Mouse (Mus musculus) layer of hippocampus, postnatal 25 days (tissue): ENCODE results near the gene Ehd1. TPM values are rescaled to one million over a fixed set of nuclear protein-coding genes. Genes with fewer than 3 reads are reported as not detected.
"Not testable (repeated sequence)": the region's sequence is repeated elsewhere in the genome, so short reads cannot be mapped to it uniquely, and the experiment has no call there.

Source experiments
- DNase-seq, 2 experiments: peaks; one replicate each; pipeline ENCODE4 v3.0.0; 2022; ENCODE audit warnings: mixed read lengths in 2 of 2, low spot score in 1 of 2; ENCODE audit errors: extremely low spot score in 1 of 2
- total RNA-seq, 2 experiments: library from RNA; stranded (reverse); gene quantifications; 2 replicates each; pipeline ENCODE4 v1.2.3; 2021

Gene Ehd1
- total RNA-seq, 2 experiments from 2014 or later, result 84.9 to 88.6 TPM

DNA sequence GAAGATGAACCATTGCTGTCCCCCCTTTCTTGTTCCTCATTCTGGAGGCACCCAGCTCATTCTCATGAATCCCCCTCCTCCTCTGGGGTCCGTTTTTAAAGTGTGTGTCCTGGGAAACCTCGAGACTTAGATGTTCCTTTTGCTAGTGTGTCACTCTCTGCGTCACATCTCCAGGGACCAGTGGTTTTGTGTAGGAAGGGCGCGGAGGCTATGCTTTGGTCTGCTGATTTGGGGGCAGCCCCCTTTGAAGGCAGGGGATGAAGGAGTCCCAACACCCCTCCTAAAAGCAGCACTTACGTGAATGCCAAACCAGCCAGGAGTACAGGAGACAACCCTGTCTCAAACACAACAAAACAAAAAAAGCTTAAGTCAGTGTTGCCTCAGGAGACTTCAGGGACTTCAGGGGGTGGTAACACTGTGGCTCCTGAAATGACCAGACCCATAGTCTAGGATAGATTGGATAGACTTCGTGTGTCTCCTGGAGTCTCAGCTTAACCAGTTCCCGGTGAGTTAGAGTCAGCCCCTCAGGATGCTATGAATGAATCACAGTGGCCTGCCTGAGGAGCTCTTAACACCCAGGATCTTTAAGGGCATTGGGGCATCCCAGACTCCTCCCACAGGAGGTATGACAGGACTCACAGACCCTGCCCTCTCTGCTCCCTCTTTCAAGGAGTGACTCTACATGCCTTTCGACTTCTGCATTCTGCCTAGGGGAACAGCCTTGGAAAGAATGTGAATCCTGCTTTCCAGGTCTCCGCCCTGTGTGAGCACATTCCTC lies 1.3 kb downstream of the Ehd1 start:
- DNase-seq, result no peak

DNA sequence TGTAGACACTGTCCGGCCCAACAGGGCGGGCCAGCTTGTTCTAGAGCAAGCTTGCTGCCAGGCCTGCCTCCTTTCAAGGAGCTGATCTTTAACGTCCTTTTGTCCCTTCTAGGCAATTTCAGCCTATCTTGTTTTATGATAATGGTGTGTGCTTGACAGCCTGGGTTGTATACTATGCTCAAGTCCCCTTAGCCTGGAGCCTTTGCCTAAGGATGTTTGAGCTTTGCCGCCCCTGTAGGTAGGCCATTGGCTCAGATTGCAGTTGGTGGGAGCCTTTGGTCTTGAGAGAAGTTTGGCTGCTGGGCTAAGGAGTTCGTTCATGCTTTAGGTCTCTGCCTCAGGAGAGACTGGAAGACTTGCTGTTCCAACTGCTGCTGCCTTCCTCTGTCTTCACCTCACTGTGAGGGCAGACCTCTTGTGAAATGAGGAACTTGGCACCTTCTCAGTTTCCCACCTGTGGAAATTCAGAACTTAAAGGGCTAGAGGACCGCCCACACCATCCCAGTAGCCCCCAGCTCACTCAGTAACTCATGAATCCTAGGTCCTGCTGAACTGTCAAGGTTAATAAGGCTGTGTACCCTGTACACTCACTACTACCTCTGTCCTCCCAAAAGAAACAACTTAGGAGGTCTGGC lies 2.0 kb downstream of the Ehd1 start:
- no peak for DNase-seq

DNA sequence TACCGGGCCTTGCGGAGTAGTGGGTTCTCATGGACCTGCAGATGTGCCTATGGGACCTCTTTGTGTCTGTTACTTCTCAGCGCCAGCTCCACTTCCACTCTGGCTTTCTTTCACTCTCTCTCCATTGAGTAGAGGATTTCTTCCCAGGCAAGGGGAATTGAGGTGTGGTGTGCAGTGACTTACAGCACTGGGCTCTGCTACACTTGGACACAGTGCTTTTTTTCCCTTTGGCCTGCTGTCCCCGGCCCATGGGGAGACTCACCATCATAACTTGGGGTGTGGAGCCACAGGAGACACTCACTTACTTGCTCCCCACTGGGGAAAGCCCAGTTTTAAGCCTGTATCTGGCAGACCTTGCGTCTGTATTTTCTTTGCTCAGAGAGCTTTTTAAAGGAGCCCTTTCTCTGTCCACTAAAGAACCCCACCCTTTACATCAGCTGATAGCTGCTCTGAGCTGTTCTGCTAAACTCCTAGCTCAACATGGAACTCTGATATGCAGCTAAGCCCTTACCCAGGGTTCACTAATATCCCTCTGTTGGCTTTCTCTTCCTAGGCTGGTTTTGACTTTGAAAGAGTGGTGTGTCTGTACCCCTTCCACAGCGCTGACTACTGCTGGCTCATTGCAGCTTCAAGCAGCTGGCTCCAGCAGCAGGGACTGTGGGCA lies 3.1 kb downstream of the Ehd1 start:
- no peak for DNase-seq

GRCm38 (mm10) chr19:6280554-6280953 lies 4.0 kb downstream of the Ehd1 start:
- DNase-seq, result no peak

DNA sequence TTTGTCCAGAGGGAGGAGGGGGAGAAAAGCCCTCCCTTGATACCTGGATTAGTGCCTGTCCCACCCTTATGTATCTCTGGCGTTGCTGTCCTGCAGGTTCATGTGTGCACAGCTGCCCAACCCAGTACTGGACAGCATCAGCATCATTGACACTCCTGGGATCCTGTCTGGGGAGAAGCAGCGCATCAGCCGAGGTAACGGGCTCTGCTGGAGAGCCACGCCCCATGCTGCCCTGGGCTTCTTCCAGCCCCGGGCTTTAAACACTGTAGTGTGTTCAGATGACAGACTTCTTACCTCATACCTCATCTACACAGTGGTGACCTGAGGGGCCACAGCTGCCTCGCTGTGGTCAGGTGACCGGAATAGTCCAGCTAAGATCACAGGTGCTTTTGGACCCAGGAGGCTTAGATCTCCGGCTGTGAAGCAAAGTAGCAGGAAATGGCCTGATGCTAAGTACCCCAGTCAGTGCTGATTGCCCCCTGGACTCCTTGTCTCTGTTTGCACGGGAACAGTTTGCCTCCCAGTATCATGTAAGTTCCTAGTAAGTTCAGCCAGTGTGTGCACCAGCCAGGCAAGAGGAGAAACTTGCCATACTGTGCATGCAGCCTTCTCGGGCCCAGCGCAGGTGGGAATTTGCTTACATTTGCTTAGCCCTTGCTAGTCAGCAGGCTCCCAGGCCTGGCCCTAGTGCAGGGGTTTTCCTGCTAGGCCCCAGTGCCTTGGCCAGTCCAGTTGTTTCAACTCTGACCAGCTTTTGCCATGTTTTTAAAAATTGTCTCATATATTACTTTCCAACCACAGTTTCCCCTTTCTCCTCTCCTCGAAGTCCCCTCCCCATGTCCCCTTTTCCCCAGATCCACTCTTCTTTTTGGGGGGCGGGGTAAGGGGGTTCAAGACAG lies 4.8 kb downstream of the Ehd1 start:
- no peak for DNase-seq

GRCm38 (mm10) chr19:6283001-6283400 lies 6.5 kb downstream of the Ehd1 start:
- no peak for DNase-seq

GRCm38 (mm10) chr19:6284502-6284901 lies 8.0 kb downstream of the Ehd1 start:
- DNase-seq, result no peak

GRCm38 (mm10) chr19:6285226-6285625 lies 8.7 kb downstream of the Ehd1 start:
- no peak for DNase-seq

DNA sequence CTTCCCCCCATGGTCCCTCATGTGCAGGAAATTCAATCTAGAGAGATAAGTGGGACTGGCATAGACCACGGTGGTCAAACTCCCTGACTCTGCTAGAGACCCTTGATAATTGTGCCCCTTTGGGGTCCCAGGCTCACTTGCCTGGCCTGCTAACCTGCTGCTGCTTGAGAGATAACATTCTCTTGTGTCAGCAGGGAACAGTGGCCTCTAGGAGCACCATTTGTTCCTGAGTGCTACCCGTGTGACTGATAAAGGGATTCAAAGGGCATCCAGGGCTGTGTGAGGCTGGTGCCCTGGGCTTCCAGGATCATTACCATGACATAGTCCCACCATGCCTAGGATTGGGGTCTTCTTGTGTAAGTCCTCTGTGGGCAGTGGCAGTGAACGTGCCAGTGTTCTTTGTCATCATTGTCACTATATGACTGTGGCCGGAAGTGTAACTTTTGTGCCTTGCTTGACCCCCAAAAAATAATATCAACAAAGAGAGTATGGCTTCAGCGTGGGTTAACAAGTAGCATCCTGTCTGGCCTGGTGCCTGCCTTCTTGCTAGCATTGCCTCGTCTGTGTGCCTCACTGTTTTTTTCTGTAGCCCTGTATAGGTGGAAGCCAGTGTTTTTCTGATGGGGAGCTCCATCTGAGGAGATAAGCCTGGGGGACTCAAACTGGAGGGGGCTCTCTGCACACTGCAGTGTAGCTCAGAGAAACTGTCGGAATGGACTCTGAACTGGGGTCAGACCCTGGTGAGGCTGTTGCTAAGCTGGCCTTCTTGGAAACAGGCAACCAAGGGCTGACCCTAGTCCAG lies 9.3 kb downstream of the Ehd1 start:
- no peak for DNase-seq

DNA sequence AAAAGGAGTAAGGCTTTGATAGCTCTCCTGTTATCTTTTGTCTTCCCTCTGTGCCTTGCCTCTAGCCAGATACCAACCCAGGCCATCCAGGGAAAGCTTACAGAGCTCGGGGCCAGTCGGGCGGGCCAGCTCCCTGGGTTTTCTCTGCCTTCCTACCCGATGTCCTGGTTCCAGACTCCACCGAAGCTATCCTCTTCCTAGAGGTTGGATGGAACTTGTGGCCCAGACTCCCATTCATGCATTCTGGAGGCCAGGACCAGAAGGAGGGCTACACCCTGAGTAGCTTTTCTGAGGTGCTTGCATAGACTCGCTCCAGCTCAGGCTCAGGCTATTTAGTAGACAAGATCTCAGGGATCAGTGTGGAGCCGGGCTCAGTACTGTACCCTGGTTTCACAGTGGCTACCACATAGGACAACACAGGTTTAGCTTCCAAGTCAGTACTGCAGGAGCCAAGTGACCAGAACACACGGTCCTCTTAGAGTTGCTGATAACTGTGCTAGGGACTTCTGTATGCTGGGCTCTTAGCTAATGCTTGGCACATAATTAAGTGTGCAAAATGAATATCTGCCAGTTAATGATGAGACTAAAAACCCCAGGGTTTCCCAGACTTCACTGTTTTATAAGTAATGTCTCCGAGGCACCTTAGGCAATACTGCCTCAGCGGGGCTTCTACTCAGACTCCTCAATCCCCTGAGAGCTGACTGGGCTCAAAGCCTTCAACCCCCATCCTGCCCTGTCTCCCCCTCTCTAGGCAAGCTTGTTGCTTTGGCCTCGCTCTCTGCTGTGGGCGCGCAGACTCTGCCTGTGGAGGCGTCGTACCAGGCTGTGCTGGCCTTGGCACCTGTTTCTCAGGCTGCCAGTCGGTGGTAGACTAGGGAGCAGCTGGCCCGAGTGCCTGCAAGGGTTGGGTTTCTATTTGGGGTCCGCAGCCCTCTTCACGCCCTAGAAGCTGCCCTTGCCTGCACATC lies 10.2 kb downstream of the Ehd1 start:
- no peak for DNase-seq

DNA sequence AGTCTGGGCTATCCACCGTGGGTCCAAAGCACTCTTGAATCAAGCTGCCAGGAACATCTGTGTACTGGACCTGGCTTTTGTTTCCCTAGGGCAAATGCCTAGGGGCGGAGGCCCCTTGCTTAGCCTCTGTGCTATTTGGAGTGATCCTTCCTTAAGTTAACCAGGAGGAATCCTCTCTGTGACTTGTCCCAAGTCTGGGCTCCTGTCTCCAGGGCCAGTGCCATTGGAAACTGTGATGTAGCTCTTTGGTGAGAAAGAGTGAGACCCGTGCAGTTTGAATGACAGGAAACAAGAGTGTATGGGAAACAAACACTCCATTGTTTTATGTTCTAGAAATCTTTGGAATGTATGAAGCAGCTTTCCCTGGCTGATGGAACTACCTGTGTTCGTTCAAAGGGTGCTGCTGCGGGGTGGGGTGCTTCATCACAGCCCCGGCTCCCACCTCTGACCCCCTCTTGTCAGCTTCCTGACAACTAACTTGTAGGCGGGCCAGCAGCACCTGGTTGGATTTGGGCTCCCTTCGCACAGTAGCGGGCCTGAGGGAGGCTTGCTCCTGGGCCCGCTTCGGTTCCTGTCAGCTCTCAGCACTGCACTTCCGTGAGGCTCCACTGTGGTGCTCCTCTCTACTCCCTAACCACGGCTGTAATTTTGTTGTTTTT lies 11.8 kb downstream of the Ehd1 start:
- no peak for DNase-seq

DNA sequence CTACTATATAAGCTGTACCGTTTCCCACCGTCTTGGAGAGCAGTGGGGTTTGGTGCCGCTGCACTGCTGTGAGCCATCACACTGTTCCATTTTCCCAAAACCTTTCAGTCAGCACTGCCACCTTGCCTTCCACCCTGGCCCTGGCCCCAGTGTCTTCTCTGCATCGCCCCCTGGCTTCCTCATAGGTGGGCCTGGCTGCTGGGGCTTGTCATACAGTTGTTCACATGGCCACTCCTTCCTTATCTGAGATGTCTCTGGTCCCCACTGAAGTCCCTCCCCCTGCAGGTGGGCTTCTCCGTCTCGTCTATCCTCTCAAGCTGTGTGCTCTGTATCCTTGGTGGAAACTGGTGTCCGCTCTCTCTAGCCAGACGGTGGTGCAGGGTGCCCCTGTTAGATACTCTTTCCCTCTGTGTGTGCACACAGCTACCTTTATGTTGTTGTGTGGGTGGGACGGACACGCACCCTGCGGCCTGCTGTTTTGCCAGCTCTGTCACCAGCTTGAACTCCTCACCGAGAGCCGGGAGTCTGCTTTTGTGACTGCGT lies 13.2 kb downstream of the Ehd1 start:
- DNase-seq, result no peak

DNA sequence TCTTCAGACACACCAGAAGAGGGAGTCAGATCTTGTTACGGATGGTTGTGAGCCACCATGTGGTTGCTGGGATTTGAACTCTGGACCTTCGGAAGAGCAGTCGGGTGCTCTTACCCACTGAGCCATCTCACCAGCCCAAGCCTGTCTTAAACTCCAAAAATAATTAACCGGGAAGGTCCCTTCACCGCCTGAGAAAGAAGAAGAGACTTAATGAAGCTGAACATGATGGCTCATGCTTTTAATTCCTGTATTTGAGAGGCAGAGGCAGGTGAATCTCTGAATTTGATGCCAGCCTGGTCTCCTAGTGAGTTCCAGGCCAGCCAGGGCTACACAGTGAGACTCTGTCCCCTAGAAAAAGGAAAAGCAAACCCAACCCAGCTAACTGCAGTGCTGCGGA lies 14.2 kb downstream of the Ehd1 start:
- DNase-seq, result not testable (repeated sequence)

DNA sequence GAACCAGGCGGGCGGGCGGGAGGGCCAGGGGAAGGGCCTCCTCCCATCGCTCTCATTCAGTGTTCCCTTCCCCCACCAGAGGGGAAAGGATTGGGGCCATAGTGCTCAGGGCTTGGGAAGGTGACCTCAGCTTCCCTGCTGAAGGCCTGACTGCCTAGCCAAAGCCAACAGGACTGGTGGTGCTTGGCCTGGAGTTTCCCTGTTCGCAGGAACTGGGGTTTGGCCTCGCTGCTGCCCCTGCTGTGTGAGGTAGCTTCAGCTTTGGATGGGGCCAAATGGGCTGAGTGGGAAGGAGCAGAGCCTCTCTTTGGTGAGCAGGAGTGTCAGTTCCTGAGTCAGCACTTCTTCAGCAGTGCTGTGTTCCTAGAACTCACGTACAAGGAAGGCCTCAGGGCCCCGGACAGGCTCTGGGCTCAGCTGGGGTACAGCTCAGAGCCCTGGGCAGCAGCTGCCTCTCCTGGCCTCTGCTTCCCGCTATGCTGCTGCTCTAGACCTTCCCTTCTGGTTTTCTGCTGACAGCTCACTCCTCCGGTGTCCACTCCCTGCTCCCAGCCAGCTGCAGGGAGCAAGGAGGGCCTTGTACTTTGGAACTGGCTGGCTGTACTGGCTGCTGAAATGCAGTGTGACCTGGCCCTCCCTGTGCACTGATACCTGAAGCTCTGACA lies 14.7 kb downstream of the Ehd1 start:
- DNase-seq, result no peak

DNA sequence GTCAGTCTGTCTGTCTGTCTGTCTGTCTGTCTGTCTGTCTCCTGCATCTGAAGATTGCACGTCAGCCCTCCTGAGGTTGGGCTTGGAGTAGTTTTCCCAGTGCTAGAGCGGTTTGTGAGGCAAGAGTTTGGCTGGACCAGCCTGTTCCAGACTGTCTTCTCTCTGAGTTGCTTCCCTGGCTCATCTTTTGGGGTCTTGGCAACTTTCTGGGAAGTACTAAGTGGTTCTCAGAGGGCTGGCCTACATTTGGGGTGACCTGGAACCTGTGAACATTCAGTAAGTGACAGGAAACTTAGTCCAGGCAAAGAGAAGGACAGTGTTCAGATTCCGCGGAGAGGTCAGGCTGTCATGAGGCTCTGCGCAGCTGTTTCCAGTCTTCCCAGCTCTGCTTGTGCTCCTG lies 15.7 kb downstream of the Ehd1 start:
- DNase-seq, result no peak

DNA sequence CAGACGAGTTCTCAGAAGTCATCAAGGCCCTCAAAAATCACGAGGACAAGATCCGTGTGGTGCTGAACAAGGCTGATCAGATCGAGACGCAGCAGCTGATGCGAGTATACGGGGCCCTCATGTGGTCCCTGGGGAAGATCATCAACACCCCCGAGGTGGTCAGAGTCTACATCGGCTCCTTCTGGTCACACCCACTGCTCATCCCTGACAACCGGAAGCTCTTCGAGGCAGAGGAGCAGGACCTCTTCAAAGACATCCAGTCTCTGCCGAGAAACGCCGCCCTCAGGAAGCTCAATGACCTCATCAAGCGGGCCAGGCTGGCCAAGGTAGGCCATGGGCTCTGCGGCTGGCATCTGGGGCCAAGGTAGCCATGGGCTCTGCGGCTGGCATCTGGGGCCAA lies 17.8 kb downstream of the Ehd1 start:
- no peak for DNase-seq

DNA sequence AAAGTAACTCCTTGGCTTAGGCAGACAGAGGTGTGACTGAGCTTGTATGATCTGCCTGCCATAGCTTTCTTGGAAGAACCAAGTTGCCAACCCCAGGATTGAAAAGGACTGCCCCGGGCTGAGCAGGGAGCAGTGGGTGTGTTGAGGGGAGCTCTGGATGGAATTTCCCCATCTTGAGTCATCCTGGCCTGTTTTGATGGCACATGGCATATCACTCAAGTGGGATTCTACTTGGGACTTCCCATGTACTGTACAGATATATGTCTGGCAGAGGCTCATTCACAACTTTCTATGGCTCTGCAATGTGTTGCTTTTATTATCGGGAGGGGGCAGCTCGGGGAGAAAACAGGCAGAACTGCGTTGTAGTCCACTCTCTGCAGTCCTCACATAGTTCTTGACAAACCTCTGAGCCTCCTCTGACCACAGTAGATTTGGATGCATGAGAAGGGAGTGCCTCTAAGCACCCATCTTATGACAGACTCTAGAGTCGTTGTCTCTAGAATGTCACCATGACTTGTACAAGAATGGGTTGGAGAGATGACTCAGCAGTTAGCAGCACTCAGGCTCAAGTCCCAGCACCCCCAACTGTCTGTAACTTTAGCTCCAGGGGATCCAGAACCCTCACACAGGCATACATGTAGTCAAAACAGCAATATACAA lies 20.2 kb downstream of the Ehd1 start:
- no peak for DNase-seq
